Mouse (Mus musculus) hindbrain, embryonic 14.5 days (tissue): ENCODE results near the gene Txndc11. TPM values are rescaled to one million over a fixed set of nuclear protein-coding genes. Genes with fewer than 3 reads are reported as not detected.
"Not testable (repeated sequence)": the region's sequence is repeated elsewhere in the genome, so short reads cannot be mapped to it uniquely, and the experiment has no call there.

Experiments
- ATAC-seq: fragments of 200-750 bp; cut with Nextera tagmentation; 2 replicates; pipeline ENCODE4 v1.8.0; 2017; ENCODE audit warnings: moderate number of reproducible peaks, mild to moderate bottlenecking, moderate TSS enrichment, moderate library complexity; ENCODE audit not compliant: low FRiP score
- DNase-seq: peaks from one replicate; pipeline ENCODE4 v3.0.0-alpha.2; 2015; ENCODE audit warnings: low spot score
- H3K27ac ChIP-seq: fragments of 300-500 bp; sonication (generic); 2 replicates; pipeline ENCODE4 v1.5.1; 2014; ENCODE audit warnings: mild to moderate bottlenecking, moderate library complexity
- H3K27me3 ChIP-seq: fragments of 300-500 bp; sonication (generic); 2 replicates; pipeline ENCODE4 v1.6.1; 2014; ENCODE audit warnings: mild to moderate bottlenecking, low read length, mixed read lengths; ENCODE audit not compliant: control insufficient read depth, insufficient read depth
- H3K36me3 ChIP-seq: fragments of 300-500 bp; sonication (generic); replicated peaks from 2 replicates; pipeline ENCODE4 v1.6.1; 2014; ENCODE audit not compliant: control insufficient read depth, insufficient read depth
- H3K4me1 ChIP-seq: fragments of 300-500 bp; sonication (generic); replicated peaks from 2 replicates; pipeline ENCODE4 v1.6.1; 2014; ENCODE audit warnings: antibody characterized with exemption, low read length, mixed read lengths; ENCODE audit not compliant: control insufficient read depth, insufficient read depth
- H3K4me2 ChIP-seq: fragments of 300-500 bp; sonication (generic); replicated peaks from 2 replicates; pipeline ENCODE4 v1.6.1; 2014; ENCODE audit warnings: mild to moderate bottlenecking, moderate library complexity
- H3K4me3 ChIP-seq: fragments of 300-500 bp; sonication (generic); replicated peaks from 2 replicates; pipeline ENCODE4 v1.5.1; 2014; ENCODE audit warnings: mild to moderate bottlenecking, low read length
- H3K9ac ChIP-seq: fragments of 300-500 bp; sonication (generic); 2 replicates; pipeline ENCODE4 v1.6.1; 2014
- H3K9me3 ChIP-seq: fragments of 300-500 bp; sonication (generic); 2 replicates; pipeline ENCODE4 v1.6.1; 2016; ENCODE audit warnings: low read length; ENCODE audit not compliant: control insufficient read depth
- WGBS: fragments of 180-500 bp; shearing (Covaris S2); extraction: QIAGEN DNeasy Blood & Tissue Kit; methylation state at CpG from one replicate; pipeline ENCODE4 v1.1.7; 2014; 5-methylcytosine and 5-hydroxymethylcytosine counted together
- polyA plus RNA-seq: library from polyadenylated mRNA; unstranded; fragments of >200 nt; fragmentation: Nextera tagmentation; extraction: Ambion mirVana; gene quantifications from 2 replicates; pipeline ENCODE4 v1.2.1, GENCODE M21; 2014

Gene Txndc11
- polyA plus RNA-seq, 1 experiment from 2014 or later = 32.6 TPM

- Histone ChIP-seq H3K4me3 (no peak overlapping the region), H3K27me3 (no peaks in the 10 kb centered on the region), H3K4me2 (no peak overlapping the region), H3K27ac (no peak overlapping the region), H3K4me1 (no peaks in the 10 kb centered on the region; the same call in 1 of the 2 replicates), H3K9me3 (no peaks in the 10 kb centered on the region), H3K9ac (no peak overlapping the region), H3K36me3 (peaks cover 16% of the 10 kb centered on the region)
- WGBS = 90% methylated on average over 2 of the region's 2 CpGs
- no peak for DNase-seq
- no peak for ATAC-seq
These were observed 32.0 kb upstream of the Txndc11 start for GRCm38 (mm10) chr16:11166431-11166830.

GRCm38 (mm10) chr16:11164695-11165255 lies 30.3 kb upstream of the Txndc11 start:
- no peaks in the 10 kb centered on the region for H3K27me3 ChIP-seq
- H3K4me3 ChIP-seq = no peak overlapping the region
- ATAC-seq (no peak), DNase-seq (no peak)
- peaks cover 26% of the 10 kb centered on the region for H3K36me3 ChIP-seq
- no peaks in the 10 kb centered on the region for H3K9me3 ChIP-seq
- H3K27ac ChIP-seq = no peak overlapping the region
- no peak overlapping the region for H3K9ac ChIP-seq
- 75% methylated on average over 3 of the region's 3 CpGs for WGBS
- no peaks in the 10 kb centered on the region; the same call in 1 of the 2 replicates for H3K4me1 ChIP-seq
- H3K4me2 ChIP-seq = no peak overlapping the region

GRCm38 (mm10) chr16:11157721-11158120 lies 23.3 kb upstream of the Txndc11 start:
- H3K36me3 ChIP-seq = peaks cover 90% of the 10 kb centered on the region
- WGBS = 47% methylated on average over 1 of the region's 3 CpGs
- not testable (repeated sequence) for H3K4me2 ChIP-seq, H3K27me3 ChIP-seq, H3K4me1 ChIP-seq, H3K27ac ChIP-seq, H3K9ac ChIP-seq, H3K4me3 ChIP-seq, DNase-seq, ATAC-seq, H3K9me3 ChIP-seq

- no peak overlapping the region for H3K4me2 ChIP-seq
- H3K4me1 ChIP-seq = no peaks in the 10 kb centered on the region
- ATAC-seq (no peak), DNase-seq (no peak)
- H3K27ac ChIP-seq = no peak overlapping the region
- no peaks in the 10 kb centered on the region for H3K9me3 ChIP-seq
- H3K4me3 ChIP-seq = no peak overlapping the region
- no peaks in the 10 kb centered on the region for H3K27me3 ChIP-seq
- H3K36me3 ChIP-seq = peaks cover 91% of the 10 kb centered on the region
- H3K9ac ChIP-seq = no peak overlapping the region
These were observed 20.1 kb upstream of the Txndc11 start for GRCm38 (mm10) chr16:11154500-11154899.

- H3K9ac ChIP-seq, H3K27me3 ChIP-seq, H3K27ac ChIP-seq, H3K4me2 ChIP-seq, DNase-seq, ATAC-seq, H3K9me3 ChIP-seq, H3K4me1 ChIP-seq, H3K4me3 ChIP-seq: not testable (repeated sequence)
- 24% methylated on average over 55 of the region's 56 CpGs for WGBS
- H3K36me3 ChIP-seq = peaks cover 85% of the 10 kb centered on the region
These were observed 9.4 kb upstream of the Txndc11 start for GRCm38 (mm10) chr16:11143706-11144483.

GRCm38 (mm10) chr16:11133476-11134347 lies 738 bp downstream of the Txndc11 start:
- Histone ChIP-seq H3K4me1 (peaks cover 27% of the 10 kb centered on the region), H3K27me3 (no peaks in the 10 kb centered on the region), H3K4me3 (peak overlapping the region; percentile 72), H3K4me2 (peak overlapping the region; percentile 52), H3K9ac (peak overlapping the region; percentile 82), H3K9me3 (no peaks in the 10 kb centered on the region), H3K27ac (peak overlapping the region; percentile 84), H3K36me3 (peaks cover 24% of the 10 kb centered on the region)
- DNase-seq (no peak), ATAC-seq (0 out of 2 replicates have a peak, but pooled peaks have one; percentile 0)
- WGBS = under 1% methylated on average over 31 of the region's 34 CpGs

GRCm38 (mm10) chr16:11132839-11133238 lies 1.6 kb downstream of the Txndc11 start:
- Histone ChIP-seq H3K4me2 (peak overlapping the region; percentile 52), H3K27ac (no peak overlapping the region), H3K4me3 (peak overlapping the region; percentile 72), H3K27me3 (no peaks in the 10 kb centered on the region), H3K4me1 (peaks cover 27% of the 10 kb centered on the region), H3K9ac (peak overlapping the region; percentile 82), H3K9me3 (no peaks in the 10 kb centered on the region), H3K36me3 (peaks cover 28% of the 10 kb centered on the region)
- ATAC-seq (no peak), DNase-seq (no peak)
- 22% methylated on average over 2 of the region's 2 CpGs for WGBS

- Histone ChIP-seq H3K36me3 (peaks cover 25% of the 10 kb centered on the region), H3K4me1 (peaks cover 18% of the 10 kb centered on the region), H3K4me2 (no peak overlapping the region), H3K4me3 (no peak overlapping the region), H3K9ac (no peak overlapping the region), H3K27ac (no peak overlapping the region), H3K27me3 (no peaks in the 10 kb centered on the region), H3K9me3 (no peaks in the 10 kb centered on the region)
- ATAC-seq = no peak
- WGBS = 95% methylated on average over 11 of the region's 11 CpGs
- DNase-seq = no peak
These were observed 6.1 kb downstream of the Txndc11 start for GRCm38 (mm10) chr16:11128301-11128700.

GRCm38 (mm10) chr16:11125371-11125770 lies 9.1 kb downstream of the Txndc11 start:
- H3K4me1 ChIP-seq = no peaks in the 10 kb centered on the region
- H3K27me3 ChIP-seq = no peaks in the 10 kb centered on the region
- H3K9ac ChIP-seq = no peak overlapping the region
- no peak overlapping the region for H3K27ac ChIP-seq
- peaks cover 45% of the 10 kb centered on the region for H3K36me3 ChIP-seq
- no peaks in the 10 kb centered on the region for H3K9me3 ChIP-seq
- H3K4me2 ChIP-seq = no peak overlapping the region
- DNase-seq (no peak), ATAC-seq (no peak)
- H3K4me3 ChIP-seq = no peak overlapping the region
- WGBS = 89% methylated on average over 2 of the region's 2 CpGs
